Mouse (Mus musculus) lung, adult 2 months (tissue): Measurements from ENCODE around the gene Gm45713.

Experiments used
- CTCF ChIP-seq: fragments of 200-500 bp; IDR thresholded peaks from 2 replicates; pipeline ENCODE4 v1.5.1; 2011; ENCODE audit warnings: mild to moderate bottlenecking, low read length, control low read depth; ENCODE audit not compliant: insufficient read depth
- POLR2A ChIP-seq: fragments of 200-500 bp; IDR thresholded peaks from 2 replicates; pipeline ENCODE4 v1.6.1; 2011; ENCODE audit warnings: low read depth, mild to moderate bottlenecking, control low read depth, low read length, borderline replicate concordance; ENCODE audit errors: extremely low read depth

GRCm38 (mm10) chr7:45147899-45148298 lies 11.9 kb upstream of the Gm45713 start:
- TF ChIP-seq CTCF (no peak), POLR2A (no peak)
